Mouse (Mus musculus) limb, embryonic 10.5 days (tissue): Measurements from ENCODE around the gene Pld3. TPM values are rescaled to one million over a fixed set of nuclear protein-coding genes. Genes with fewer than 3 reads are reported as not detected.

Source experiments
- DNase-seq: peaks from one replicate; pipeline ENCODE4 v3.0.0-alpha.2; 2017; ENCODE audit warnings: low spot score
- H3K27ac ChIP-seq: fragments of 300-500 bp; sonication (generic); 2 replicates; pipeline ENCODE4 v1.5.1; 2016; ENCODE audit warnings: mild to moderate bottlenecking
- H3K27me3 ChIP-seq: fragments of 300-500 bp; sonication (generic); 2 replicates; pipeline ENCODE4 v1.6.1; 2016; ENCODE audit warnings: low read depth, mild to moderate bottlenecking; ENCODE audit not compliant: poor library complexity, severe bottlenecking
- H3K36me3 ChIP-seq: fragments of 300-500 bp; sonication (generic); 2 replicates; pipeline ENCODE4 v1.6.1; 2016; ENCODE audit warnings: mild to moderate bottlenecking, moderate library complexity
- H3K4me1 ChIP-seq: fragments of 300-500 bp; sonication (generic); 2 replicates; pipeline ENCODE4 v1.6.1; 2016
- H3K4me3 ChIP-seq: fragments of 300-500 bp; sonication (generic); 2 replicates; pipeline ENCODE4 v1.5.1; 2016; ENCODE audit warnings: mild to moderate bottlenecking, moderate library complexity
- H3K9me3 ChIP-seq: fragments of 300-500 bp; sonication (generic); replicated peaks from 2 replicates; pipeline ENCODE4 v1.6.1; 2016; ENCODE audit warnings: mild to moderate bottlenecking
- WGBS: fragments of 180-500 bp; shearing (Covaris S2); methylation state at CpG from one replicate; pipeline ENCODE4 v1.1.7; 2016; 5-methylcytosine and 5-hydroxymethylcytosine counted together
- polyA plus RNA-seq: library from polyadenylated mRNA; unstranded; fragments of >200 nt; fragmentation: Nextera tagmentation; extraction: Ambion mirVana; gene quantifications from 2 replicates; pipeline ENCODE4 v1.2.1, GENCODE M21; 2016

Gene Pld3
- polyA plus RNA-seq, 1 experiment from 2014 or later, result 49.5 TPM

DNA sequence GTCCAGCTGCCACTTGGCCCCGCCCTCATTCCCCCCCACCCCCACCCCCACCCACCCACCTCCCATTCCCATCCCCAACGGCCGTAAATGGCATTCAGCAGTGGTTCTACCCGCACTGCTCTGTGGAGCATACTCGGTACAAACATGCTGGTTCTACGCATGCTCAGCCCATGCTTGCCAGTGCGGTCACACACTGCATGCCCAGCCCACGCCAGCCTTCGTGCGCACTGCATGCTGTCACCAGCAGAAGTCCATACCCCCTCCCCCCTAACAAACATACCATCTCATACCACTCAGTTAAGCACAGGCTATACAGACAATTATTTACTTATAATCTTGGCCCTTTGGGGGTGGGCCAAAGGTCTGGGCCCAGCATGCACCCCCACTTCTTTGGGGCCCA is 21.3 kb downstream of the Pld3 start:
- Histone ChIP-seq H3K27me3 (no peaks in the 10 kb centered on the region), H3K27ac (no peak overlapping the region)

GRCm38 (mm10) chr7:27530937-27531336 is 22.1 kb downstream of the Pld3 start:
- WGBS, result 82% methylated on average over 3 of the region's 3 CpGs
- Histone ChIP-seq H3K27me3 (no peaks in the 10 kb centered on the region), H3K4me3 (no peak overlapping the region), H3K27ac (no peak overlapping the region), H3K36me3 (peaks cover 58% of the 10 kb centered on the region), H3K9me3 (no peaks in the 10 kb centered on the region), H3K4me1 (no peaks in the 10 kb centered on the region)
- no peak for DNase-seq

More for the DNA sequence above, 21.3 kb downstream of the Pld3 start:
- H3K4me3 ChIP-seq, result no peak overlapping the region
- H3K36me3 ChIP-seq, result peaks cover 65% of the 10 kb centered on the region
- DNase-seq, result no peak
- WGBS, result 93% methylated on average over 10 of the region's 10 CpGs
- no peaks in the 10 kb centered on the region for H3K4me1 ChIP-seq
- H3K9me3 ChIP-seq, result no peaks in the 10 kb centered on the region

DNA sequence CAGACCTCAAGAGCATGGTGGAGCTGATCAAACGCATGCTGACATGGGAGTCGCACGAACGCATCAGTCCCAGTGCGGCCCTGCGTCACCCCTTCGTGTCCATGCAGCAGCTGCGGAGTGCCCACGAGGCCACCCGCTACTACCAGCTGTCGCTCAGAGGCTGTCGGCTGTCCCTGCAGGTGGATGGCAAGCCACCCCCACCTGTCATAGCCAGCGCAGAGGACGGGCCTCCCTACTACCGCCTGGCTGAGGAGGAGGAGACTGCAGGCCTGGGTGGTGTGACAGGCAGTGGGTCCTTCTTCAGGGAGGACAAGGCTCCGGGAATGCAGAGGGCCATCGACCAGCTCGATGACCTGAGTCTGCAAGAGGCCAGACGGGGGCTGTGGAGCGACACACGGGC is 23.9 kb downstream of the Pld3 start:
- no peak for DNase-seq
- Histone ChIP-seq H3K27ac (no peak overlapping the region), H3K9me3 (no peaks in the 10 kb centered on the region), H3K27me3 (no peaks in the 10 kb centered on the region), H3K4me3 (no peak overlapping the region), H3K36me3 (peaks cover 42% of the 10 kb centered on the region), H3K4me1 (no peaks in the 10 kb centered on the region)
- 84% methylated on average over 21 of the region's 21 CpGs for WGBS

- Histone ChIP-seq H3K27ac (peak overlapping the region; percentile 56; the same call in 1 of the 2 replicates), H3K4me1 (peaks cover 4% of the 10 kb centered on the region; the same call in 1 of the 2 replicates), H3K9me3 (no peaks in the 10 kb centered on the region), H3K36me3 (peaks cover 18% of the 10 kb centered on the region), H3K4me3 (no peak overlapping the region), H3K27me3 (no peaks in the 10 kb centered on the region)
- DNase-seq, result peak; percentile 90
- WGBS, result 28% methylated on average over 10 of the region's 10 CpGs
Observed at GRCm38 (mm10) chr7:27526039-27526827, 26.8 kb downstream of the Pld3 start.

DNA sequence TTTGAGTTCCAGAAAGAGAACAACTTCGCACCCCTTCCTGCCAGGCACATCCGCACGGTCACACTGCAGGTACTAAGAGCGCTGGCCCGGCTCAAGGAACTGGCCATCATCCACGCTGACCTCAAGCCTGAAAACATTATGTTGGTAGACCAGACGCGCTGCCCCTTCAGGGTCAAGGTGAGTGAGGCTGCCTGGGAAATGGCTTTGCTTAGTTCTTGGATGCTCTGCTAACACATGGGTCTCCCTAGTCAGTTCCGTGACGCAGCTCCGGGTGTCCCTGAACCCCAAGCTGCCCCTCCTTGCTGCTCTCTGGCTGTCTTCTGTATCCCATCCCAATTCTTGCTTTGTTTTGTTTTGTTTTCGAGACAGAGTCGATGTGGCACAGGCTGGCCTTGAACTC is 29.2 kb downstream of the Pld3 start:
- no peaks in the 10 kb centered on the region for H3K27me3 ChIP-seq
- no peak for DNase-seq
- no peak overlapping the region for H3K27ac ChIP-seq
- H3K4me3 ChIP-seq, result no peak overlapping the region
- 94% methylated on average over 13 of the region's 13 CpGs for WGBS
- H3K9me3 ChIP-seq, result no peaks in the 10 kb centered on the region
- peaks cover 4% of the 10 kb centered on the region; the same call in 1 of the 2 replicates for H3K4me1 ChIP-seq
- H3K36me3 ChIP-seq, result peaks cover 14% of the 10 kb centered on the region; the same call in 1 of the 2 replicates

DNA sequence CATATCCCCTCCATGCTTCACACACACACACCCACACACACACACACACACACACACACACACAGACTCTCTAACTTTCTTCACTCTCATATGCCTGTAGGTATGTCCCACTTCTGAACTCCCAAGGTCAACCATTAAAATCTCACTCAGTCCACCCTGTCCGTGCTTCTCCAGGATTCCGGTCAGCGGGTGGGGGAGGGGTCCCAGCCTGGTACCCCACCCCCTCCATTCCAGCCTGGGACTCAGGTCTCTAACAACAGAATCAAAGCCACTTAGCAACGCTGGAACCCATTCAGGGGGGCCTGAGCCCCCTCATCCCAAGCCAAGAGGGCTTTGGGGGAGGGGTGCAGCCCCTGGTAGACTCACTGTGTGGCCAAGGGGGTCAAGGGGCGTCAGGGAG is 30.1 kb downstream of the Pld3 start, which contains the start of gene Hipk4:
Hipk4 (plus strand) TSS at position 301 of the 400 bp plus-strand sequence.
- peaks cover 4% of the 10 kb centered on the region; the same call in 1 of the 2 replicates for H3K4me1 ChIP-seq
- H3K27me3 ChIP-seq, result no peaks in the 10 kb centered on the region
- WGBS, result 70% methylated on average over 5 of the region's 5 CpGs
- H3K36me3 ChIP-seq, result peaks cover 16% of the 10 kb centered on the region; the same call in 1 of the 2 replicates
- H3K9me3 ChIP-seq, result no peaks in the 10 kb centered on the region
- H3K4me3 ChIP-seq, result no peak within 1 kb of the TSS
- no peak for DNase-seq
- H3K27ac ChIP-seq, result no peak within 1 kb of the TSS

DNA sequence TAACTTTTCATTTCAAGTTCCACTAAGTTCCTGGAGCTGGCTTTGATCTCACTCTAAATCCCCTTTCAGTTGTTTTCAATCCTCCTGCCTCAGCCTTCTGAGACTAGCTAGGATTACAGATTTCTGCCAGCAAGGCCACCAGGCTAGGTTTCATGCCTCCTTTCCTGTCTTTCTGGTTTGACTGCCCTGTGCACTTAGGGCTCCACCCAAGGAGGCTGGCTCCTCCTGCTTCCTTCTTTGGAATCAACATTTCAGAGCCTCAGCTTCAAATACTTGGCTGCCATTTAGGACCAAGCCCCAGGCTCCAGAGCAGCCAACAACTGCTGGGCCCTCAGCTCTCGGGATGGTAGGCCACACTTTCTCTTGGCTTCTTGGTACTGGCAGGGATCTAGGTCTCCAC is 32.4 kb downstream of the Pld3 start:
- WGBS, result 71% methylated on average over 1 of the region's 1 CpGs

DNA sequence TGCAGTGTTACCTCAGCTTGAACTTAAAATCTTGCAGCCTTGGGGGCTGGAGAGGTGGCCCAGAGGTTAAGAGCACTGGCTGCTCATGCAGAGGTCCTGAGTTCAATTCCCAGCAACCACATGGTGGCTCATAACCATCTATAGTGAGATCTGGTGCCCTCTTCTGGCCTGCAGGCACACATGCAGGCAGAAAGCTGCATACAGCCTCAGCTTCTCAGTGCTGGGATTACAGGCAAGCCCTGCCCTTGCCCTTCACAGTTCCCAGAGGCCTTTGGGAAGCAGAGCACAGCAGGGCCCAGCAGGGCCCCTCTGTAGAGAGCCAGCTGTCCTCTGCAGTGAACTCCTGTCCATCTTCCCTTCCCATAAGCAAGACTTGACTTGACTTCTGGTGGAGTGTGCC is 32.9 kb downstream of the Pld3 start:
- no peaks in the 10 kb centered on the region for H3K27me3 ChIP-seq
- H3K4me3 ChIP-seq, result no peak overlapping the region
- peaks cover 4% of the 10 kb centered on the region; the same call in 1 of the 2 replicates for H3K4me1 ChIP-seq
- H3K36me3 ChIP-seq, result peaks cover 34% of the 10 kb centered on the region
- no peaks in the 10 kb centered on the region for H3K9me3 ChIP-seq
- H3K27ac ChIP-seq, result no peak overlapping the region
- DNase-seq, result no peak

More for the DNA sequence above, 32.4 kb downstream of the Pld3 start:
- Histone ChIP-seq H3K4me1 (peaks cover 4% of the 10 kb centered on the region; the same call in 1 of the 2 replicates), H3K4me3 (no peak overlapping the region), H3K9me3 (no peaks in the 10 kb centered on the region), H3K27me3 (no peaks in the 10 kb centered on the region), H3K27ac (no peak overlapping the region), H3K36me3 (peaks cover 33% of the 10 kb centered on the region)
- no peak for DNase-seq

DNA sequence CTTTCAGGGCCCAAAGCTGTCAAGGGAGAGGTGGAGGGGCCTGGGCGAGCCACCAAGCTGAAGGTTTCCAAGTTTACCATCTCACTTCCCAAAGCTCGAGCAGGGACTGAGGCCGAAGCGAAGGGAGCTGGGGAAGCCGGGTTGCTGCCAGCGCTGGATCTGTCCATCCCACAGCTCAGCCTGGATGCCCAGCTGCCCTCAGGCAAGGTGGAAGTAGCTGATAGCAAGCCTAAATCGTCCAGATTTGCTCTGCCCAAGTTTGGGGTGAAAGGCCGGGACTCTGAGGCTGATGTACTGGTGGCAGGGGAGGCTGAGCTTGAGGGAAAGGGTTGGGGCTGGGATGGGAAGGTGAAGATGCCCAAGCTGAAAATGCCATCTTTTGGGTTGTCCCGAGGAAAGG is 34.7 kb downstream of the Pld3 start:
- WGBS, result 88% methylated on average over 9 of the region's 9 CpGs
- H3K4me3 ChIP-seq, result no peak overlapping the region
- H3K9me3 ChIP-seq, result no peaks in the 10 kb centered on the region
- no peaks in the 10 kb centered on the region for H3K27me3 ChIP-seq
- H3K27ac ChIP-seq, result no peak overlapping the region
- no peak for DNase-seq
- peaks cover 4% of the 10 kb centered on the region; the same call in 1 of the 2 replicates for H3K4me1 ChIP-seq
- peaks cover 34% of the 10 kb centered on the region for H3K36me3 ChIP-seq

DNA sequence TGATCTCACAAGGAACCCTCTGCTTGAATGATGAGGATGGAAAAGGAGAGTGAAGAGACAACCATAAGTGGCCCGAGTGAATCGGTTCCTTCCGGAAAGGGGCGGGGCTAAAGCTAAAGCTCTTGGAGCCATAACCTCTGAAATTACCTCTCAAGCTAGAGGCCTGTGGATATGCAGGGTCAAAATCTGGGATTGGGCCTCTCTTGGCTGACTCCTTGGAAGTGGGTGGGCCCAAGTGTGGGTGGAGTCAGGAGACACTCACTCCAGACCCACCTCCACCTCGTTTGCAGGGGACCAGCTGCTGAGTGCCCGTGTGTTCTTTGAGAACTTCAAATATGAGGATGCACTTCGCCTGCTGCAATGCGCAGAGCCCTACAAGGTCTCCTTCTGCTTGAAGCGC is 38.1 kb downstream of the Pld3 start:
- DNase-seq, result no peak
- H3K9me3 ChIP-seq, result no peaks in the 10 kb centered on the region
- H3K4me3 ChIP-seq, result no peak overlapping the region
- H3K27ac ChIP-seq, result no peak overlapping the region
- H3K27me3 ChIP-seq, result no peaks in the 10 kb centered on the region
- H3K4me1 ChIP-seq, result no peaks in the 10 kb centered on the region
- peaks cover 31% of the 10 kb centered on the region for H3K36me3 ChIP-seq
- WGBS, result 81% methylated on average over 9 of the region's 9 CpGs

GRCm38 (mm10) chr7:27510809-27511208 is 42.2 kb downstream of the Pld3 start:
- no peak overlapping the region for H3K4me3 ChIP-seq
- H3K27me3 ChIP-seq, result no peaks in the 10 kb centered on the region
- 0 out of 2 replicates have a peak, but pooled peaks cover 2% of the 10 kb centered on the region for H3K36me3 ChIP-seq
- WGBS, result 83% methylated on average over 2 of the region's 2 CpGs
- DNase-seq, result no peak
- no peak overlapping the region for H3K27ac ChIP-seq
- peaks cover 15% of the 10 kb centered on the region for H3K4me1 ChIP-seq
- H3K9me3 ChIP-seq, result no peaks in the 10 kb centered on the region

DNA sequence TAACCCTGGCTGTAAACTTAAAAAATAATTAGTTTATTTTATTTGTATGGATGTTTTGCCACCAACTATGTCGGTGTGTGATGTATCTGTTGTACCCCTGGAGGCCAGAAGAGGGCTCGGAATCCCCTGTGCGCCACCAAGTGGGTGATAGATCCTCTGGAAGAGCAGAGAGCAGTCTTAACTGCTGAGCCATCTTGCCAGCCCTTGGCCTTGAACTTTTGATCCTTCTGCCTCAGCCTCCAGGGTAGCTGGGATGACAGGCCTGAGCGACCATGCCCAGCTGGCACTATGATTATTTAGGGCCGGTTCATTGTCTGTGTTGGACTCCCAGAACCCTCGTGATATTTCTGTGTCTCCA is 44.4 kb downstream of the Pld3 start:
- Histone ChIP-seq H3K4me1 (peaks cover 15% of the 10 kb centered on the region), H3K36me3 (no peaks in the 10 kb centered on the region), H3K9me3 (no peaks in the 10 kb centered on the region), H3K4me3 (peak overlapping the region; percentile 54), H3K27ac (peak overlapping the region; percentile 91), H3K27me3 (no peaks in the 10 kb centered on the region)
- WGBS, result 25% methylated on average over 6 of the region's 6 CpGs
- peak; percentile 64 for DNase-seq

- WGBS, result under 1% methylated on average over 54 of the region's 54 CpGs
- Histone ChIP-seq H3K4me3 (peak overlapping the region; percentile 54), H3K4me1 (peaks cover 15% of the 10 kb centered on the region), H3K36me3 (no peaks in the 10 kb centered on the region), H3K9me3 (no peaks in the 10 kb centered on the region), H3K27ac (peak overlapping the region; percentile 91), H3K27me3 (no peaks in the 10 kb centered on the region)
- peak; percentile 100 for DNase-seq
Observed at GRCm38 (mm10) chr7:27507711-27508647, 45.0 kb downstream of the Pld3 start.
